Mouse (Mus musculus) 3T3-L1 (cell line): ENCODE measurements around the gene Prune2.
A peak's percentile ranks its signal among the peaks of the same experiment; 100 is the strongest.

Experiments used
- DNase-seq: peaks from one replicate; pipeline ENCODE4 v3.0.0-alpha.2; 2015; ENCODE audit warnings: low read depth, low spot score

Prune2 gene

DNA sequence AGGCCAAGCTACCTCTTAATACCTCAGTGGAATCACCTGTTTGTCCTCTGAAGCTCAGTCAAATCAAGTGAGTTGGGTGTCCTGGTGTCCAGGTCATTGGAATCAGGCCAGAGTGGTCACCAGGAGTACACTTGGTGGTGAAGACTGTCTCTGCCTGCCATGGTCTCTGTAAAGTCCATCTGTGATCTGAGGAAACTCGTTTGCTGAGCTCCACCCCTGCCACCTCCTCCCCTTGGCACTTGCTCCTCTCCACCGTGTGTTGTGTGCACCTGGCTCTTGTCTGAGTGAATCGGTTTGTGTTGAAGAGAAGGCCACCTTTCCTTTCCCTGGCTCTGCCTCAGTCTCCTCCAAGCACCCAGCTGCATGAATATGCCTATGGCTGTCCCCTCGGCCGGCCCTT lies 238.8 kb downstream of the Prune2 start:
- no peak for DNase-seq

DNA sequence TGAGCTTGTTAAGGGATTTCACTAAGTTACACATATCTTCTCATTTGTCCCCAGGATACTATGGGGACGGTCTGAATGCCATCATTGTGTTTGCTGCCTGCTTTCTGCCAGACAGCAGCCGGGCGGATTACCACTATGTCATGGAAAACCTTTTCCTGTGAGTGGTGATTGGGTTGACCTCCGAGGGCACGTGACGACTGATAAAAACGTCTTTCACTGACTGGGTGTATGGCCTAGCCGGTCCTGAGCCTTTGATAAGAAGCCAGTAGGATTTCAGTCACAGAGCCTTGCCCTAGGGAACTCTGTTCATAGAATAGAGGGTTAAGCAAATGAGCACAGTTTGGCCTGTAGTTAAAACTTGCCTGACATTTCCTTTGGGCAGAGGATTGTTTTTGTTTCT lies 243.1 kb downstream of the Prune2 start:
- DNase-seq: no peak

DNA sequence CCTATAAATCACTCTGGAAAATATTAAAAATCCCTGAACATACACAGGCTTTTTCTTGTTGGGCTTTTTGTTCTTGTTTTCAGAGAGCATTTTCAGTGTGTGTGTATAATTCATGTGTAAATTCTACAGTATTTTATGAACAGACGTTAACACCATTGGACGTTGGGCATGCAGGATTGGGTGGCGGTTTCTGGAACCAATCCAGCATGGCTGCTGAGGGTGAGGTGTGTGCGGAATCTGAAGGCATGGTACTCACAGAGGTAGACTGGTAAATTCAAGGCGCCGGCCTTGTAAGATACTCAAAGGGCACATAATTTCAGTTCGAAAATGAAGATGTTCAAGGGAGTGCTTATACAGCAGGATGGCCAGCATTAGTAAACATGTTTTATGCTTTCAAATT lies 251.2 kb downstream of the Prune2 start:
- no peak for DNase-seq

DNA sequence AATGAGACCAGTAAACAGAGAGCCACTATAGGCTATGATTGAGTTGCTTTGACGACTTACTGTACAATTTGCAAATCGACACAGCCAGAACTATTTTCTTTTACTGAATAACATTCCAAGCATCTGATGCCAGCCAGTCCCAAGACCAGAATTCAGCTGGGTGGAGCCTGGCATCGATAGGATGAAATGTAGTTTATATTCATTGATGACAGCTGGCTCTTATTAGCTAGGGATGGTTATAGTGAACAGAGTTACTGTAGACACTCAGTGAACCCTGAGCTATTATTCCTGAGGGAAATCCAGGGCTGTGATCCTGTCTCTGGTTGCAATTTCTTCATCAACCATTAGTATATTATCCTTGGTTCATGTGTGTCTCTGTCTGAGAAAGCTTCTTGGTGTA lies 254.6 kb downstream of the Prune2 start:
- peak; percentile 35 for DNase-seq

DNA sequence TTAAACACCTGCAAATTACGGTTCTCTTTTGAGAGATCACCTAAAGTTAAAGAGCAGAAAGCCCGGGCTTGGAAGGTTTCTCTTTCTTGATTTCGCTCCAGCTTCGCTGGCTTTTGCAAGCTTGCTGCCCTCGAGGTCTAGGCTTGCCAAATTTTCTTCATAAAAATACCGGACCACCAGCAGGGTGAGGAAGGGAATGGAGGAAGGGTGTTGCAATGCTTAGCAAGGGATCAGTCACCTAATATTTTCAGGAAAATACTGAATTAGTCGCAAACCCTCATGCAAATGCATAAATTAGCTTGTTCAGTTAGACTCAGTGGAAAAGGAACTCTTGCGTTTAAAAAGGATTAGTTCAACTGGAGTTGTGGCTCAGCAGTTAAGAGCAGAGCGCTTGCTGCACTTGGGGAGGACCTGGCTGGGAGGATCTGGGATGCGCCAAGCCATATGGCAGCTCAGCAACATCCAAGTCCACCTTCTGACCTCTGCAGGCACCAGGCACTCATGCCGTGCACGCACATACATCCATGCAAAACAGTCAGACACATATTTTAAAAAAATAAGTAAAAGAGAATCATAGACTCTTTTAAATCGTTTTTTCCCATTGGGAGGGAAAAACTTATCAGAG lies 259.1 kb downstream of the Prune2 start:
- DNase-seq: no peak

DNA sequence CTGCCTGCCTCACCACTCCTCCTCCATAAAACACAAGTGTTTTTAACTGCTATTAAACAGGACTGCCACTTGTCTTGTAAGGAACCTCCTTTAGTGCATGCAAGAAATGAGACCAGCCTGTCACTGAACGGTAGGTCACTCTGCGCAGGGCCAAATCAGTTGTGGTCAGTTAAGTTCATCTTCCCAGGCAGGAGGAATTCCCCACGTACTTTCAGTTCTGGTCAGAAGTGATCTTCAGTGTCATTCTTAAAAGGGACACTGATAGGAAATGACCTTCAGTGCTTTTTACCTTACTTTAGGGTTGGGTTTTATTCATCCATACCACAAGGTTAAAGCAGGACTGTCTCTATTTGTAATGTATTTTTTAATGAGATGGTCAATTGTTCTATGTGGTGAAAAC lies 262.3 kb downstream of the Prune2 start:
- DNase-seq: no peak

DNA sequence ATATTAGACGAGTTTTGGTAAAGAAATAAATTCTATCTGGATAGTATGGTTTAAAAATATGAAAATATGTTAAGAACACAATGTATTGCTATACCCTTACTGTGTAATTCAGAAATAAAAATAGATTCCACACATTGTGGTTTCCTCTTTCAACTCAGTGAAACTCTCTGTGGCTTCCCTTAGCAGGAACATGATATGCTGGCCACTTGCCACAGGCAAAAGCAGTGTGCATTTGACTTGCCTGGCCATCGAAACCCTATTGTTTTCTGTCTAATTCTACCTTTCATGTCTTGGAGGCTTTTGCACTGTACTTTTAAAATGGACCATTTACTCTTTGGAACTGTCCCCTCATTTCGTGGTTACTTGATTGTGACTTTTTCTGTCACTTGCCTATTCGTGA lies 267.9 kb downstream of the Prune2 start:
- DNase-seq: peak; percentile 56

DNA sequence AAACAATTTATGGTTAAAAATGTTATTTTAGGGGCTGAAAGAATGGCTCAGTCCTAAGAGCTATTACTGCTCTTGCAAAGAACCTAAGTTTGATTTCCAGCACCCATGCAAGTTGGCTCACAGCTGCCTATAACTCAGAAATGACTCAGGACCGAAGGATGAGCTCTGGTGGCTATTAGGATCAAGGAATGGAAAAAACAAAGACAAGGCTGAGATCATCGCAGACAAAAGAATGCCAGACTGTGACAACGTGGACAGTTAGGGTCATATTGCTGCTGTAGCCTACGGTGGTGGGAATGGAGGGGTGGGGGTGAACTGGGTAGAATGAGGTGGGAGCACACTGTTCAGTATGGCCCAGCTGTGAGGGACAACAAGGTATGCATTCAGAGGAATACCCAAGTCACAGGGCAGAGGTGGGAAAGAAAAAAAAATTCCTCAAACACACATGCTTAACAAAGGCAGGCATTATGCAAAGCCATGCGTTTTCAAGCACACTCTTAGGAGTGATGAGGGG lies 269.7 kb downstream of the Prune2 start:
- DNase-seq: peak; percentile 47

DNA sequence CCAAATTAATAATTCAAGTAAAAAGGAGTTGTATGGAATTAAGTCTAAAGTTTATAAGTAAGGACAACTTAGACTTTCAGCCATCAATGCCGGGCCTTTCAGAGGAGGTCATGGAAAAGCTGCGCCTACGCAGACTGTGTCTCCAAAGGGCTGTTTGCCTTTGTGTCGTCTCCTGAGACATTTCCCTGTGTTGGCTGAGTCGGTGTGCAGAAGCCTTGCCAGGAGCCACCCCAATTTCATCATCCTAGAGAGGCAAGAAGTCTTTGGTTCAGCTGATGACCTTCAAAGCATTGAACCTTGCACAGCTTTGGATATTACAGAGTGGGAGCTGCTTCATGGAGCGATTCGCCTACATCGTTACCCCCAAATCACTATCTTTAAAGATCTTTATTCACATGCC lies 270.2 kb downstream of the Prune2 start:
- peak; percentile 20 for DNase-seq

DNA sequence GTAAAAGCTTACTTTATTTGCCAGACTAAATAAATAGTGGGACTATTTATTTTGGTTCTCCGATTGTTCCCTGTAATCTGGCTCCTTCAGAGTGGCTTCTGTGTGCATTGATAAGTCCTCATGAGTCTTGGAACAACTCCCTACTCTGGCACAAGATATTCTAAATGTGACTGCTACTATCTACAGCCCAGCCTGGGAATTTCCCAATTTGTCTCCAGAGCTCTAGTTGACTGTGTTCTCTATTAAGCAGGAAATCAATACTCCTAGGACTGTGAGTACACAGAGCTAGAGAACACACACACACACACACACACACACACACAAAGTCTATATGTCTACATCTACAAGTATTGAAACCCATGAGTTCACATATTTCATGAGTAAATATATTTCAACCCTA lies 274.1 kb downstream of the Prune2 start:
- no peak for DNase-seq

DNA sequence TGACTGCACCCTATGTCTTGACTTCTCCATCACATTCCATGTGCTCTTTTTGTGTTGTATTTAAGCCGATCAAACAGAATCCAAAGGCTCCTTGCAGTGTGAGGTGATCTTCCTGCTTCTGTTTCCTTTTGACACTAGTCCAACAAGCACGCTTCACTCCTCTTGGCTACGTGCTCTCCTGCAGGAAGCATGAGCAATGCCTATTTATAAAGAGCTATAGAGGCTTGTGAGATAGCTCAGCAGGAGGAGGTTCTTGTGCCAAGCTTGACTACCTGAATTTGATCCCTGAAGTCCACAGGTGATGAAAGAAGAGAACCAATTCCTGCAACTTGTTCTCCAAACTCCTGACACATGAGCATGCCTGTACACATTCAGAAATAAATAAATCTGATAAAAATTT lies 282.6 kb downstream of the Prune2 start:
- no peak for DNase-seq

DNA sequence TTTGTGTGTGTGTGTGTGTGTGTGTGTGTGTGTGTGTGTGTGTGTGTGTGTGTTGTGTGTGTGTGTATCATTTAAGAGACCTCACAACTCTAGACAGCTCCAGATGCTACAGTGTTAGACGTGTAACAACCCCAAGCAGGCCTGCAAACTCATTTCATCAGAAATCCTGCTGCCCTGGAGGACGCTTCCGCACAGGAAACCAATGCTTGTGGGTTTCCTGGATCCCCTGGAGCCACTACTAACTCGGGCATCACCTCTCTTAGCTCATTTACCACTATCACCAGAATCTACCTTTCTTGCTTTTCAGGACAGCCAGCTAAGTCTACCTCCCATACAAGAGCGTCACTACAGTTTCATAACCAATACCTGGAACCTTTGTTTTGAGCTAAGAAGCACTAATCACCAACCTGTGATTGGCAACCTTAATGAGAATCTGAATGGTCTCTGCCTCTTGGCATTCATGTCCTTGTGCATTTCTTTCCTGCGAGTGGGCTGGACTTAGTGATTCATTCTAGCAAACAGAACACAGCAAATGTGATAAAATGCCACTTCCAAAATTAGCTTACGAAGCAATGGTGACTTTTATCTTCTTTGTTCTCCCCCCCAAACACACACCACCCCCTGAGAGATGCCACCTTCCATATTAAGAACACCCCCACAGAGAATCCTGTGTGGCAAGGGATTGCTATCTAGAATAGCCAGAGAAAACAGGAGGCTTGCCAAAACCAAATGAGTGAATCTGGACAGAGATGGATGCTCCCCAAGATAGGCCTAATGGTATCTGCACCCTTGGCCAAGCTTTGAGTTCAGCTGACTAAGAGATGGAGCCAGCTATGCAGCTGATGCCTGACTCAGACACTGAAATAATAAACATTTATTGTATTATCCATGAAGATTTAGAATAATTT lies 284.5 kb downstream of the Prune2 start:
- peak; percentile 96 for DNase-seq

DNA sequence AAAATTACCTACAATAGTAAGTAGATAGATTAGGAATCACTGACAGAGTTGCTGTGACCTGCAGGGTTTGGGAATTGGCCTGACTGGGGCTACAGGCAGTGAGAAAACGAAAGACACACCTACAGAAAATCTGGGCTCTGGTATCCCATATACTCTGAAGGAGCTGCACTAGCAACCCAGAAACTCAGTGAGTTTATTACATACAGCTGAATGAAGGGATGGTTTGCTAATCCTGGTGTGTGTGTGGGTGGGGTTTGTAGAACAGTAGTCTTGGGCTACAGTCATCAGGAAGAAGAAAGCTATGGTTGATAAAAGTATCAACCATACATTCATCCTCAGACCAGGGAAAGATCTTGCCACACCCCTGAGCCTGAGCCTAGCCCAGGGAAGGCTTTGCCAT lies 285.3 kb downstream of the Prune2 start:
- no peak for DNase-seq

DNA sequence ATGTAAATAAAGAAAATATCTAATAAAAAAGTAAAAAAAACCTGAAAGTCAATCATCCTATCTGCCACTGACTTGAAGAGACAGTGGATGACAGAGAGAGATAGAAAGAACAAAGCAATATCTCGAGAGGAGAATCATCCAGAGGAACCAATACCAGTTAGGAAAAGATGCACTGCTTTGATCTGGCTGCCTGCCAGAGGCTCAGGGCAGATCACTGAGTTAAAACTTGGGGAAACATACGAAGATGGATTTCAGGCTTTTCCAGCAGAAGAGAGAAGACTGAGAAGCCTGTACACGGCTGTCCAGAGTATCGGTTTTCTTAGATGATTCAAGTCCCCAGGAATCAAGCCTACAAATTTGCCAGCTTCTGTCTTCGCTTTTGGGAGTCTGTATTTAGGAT lies 287.0 kb downstream of the Prune2 start:
- no peak for DNase-seq

DNA sequence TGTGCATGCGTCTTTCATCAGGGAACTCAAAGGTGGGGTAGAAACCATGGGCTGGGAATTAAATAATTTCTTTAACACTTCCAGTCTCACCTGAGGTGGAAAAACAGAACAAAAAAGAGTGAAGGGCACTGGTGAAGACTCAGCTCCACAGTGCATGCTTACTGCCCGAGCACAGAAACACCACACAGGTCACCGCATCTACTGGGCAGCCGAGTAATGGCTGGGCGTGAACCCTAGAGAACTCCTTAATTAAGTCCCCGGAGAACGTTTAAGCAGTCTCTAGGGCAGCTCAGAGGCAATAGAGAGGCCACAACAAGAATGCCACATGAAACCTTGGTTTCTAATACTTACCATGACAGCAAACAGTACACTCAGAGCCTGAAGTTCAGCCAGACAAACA lies 288.6 kb downstream of the Prune2 start:
- no peak for DNase-seq

DNA sequence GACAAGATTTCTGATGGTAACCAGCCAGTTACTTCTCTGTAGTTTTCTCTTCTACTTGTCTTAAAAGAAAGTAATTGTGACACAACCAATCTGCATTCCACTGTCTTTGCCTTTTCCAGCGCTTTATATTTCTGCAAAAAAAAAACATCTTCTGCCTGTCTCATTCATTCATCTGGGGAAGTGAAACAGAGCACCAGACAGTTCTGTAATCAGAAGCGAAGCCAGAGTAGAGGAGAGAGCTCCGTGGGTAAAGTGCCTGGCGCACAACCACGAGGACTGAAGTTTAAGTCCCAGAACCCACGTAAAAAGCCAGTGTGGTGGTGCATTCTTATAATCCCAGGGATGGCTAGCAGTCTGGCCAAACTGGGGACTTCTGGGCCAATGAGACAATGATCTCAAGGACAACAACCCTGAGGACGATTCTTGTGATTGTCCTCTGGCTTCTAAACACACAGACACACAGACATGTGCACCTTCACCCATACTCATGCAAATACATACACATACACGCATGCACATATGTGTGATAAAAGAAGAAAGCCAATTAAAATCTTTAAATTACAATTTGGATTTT lies 291.5 kb downstream of the Prune2 start:
- DNase-seq: no peak

DNA sequence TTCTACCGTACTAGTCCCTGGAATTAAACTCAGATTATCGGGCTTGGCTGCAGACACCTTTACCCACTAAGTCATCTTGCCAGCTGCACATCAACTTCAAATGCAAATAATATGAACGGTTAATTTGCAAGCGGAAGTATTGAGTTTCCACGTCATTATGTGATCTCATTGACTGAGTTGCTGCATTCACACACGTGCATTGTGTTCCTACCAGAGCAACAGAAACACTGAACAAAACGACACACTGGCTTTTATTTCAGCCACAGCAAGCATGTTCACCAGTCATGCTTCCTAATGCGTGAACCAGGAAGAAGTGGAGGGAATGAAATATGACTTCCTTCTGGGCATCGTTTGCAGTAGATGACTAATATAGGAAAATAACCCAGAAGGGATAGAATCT lies 293.8 kb downstream of the Prune2 start:
- DNase-seq: no peak

DNA sequence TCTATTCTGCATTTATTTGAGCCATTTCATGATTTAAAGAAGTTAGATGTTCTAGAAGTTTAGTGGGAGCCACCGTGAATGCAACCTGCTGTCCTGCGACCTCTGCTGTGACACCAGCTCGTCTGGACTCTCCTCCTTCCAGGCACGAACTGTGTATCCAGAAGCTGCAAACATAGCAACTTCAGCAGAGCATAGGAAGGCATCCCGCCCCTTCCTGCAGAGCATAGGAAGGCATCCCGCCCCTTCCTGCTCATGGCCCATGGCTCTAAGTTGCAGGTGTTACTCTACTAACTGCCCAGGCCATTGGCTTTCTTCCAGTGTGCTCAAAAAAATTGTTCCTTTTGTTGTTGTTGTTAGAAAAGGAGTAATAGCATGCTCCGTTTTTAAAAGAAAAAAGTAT lies 294.9 kb downstream of the Prune2 start:
- DNase-seq: no peak

DNA sequence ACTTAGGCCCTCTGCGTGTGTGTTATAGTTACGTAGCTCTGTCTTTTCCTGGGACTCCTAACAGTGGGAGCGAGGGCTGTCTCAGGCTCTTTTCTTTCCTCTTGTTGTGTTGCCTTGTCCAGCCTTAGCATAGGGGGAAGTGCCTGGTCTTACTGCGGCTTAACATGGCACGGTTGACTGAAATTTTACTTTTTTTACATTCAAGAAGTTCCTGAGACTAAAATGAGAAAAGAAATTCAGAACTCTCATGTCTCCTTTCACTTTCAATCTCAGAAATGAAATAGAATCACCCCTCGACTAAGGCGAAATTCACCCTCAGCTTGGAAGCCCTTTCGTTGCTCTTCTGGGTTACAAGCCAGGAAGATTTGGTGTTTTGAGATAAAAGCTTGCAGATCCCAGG lies 295.5 kb downstream of the Prune2 start:
- DNase-seq: no peak

DNA sequence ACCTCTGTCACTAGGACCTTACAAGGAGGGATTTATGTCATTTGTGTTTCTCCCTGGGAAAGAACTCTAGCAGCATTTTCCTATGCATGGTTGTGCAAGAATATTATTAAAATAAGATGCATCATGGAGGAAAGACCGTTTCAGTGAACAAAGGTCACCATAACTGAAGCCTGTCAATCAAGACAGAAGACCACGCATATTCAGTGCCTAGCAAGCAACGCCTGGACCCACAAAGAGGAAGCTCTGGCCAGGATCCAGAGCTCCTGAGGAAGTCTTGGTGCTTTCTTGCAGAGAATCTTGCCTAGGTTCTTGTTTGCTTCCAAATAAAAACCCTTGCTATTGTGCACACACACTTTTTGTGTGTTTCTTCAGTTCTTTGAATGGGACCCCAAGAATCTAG lies 296.9 kb downstream of the Prune2 start:
- DNase-seq: no peak

DNA sequence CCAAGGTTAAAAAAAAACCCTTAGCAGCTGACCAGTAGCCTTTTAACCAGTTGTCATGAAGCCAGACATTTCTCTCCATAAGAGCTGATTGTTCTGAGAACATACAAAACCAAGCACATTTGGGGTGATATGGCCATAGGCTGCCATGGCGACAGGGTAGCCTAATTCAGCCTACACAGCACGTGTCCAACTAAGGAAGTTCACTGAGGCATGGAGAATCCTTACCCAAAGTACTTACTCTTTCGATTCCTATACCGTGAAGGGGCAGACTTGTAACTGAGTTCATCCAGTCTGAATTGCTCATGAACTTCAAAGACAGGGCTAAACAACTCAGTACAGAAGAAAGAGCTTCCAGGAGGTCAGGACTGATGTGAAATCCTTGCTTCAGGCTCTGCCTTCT lies 299.6 kb downstream of the Prune2 start:
- DNase-seq: no peak

DNA sequence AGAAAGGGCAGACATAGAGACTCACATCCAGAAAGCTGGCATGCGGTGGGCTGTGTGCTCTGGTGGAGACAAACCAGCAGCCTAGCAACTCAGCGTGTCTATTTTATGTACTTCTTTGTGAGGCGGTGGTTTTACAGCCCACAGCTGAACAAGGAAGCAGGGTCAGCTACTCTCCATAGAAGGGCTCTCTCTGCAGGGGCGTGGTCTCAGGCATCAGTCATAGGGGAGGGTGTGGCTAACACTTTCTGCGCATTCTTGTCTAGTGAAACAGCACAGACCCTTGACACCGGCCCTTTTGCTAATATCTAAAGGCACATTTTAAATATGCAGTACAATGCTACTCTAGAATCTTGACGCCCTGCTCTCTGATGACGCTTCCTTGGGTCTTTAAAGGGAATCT lies 300.5 kb downstream of the Prune2 start:
- peak; percentile 82 for DNase-seq

DNA sequence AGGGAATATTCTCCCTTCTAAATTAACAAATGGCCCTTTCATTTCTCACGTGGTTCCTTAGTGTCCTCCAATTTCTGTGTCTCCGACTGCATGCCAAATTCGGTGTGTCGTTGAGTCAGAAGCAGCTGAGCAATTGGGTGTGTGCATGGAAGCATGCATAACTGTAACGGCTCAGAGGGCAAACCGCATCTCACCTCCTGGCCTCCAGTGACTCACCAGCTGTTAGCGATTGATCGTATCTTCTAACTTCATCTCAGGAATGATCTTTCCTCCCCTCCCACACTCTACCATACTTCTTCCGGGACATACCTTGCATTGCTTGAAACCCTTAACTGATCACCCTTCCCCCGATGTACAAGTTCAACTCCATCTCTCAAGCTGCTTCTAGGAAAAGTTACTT lies 300.9 kb downstream of the Prune2 start:
- DNase-seq: peak; percentile 89
